Mouse (Mus musculus): Measurements from ENCODE around the gene Cacnb4.

GRCm38 (mm10) chr2:52440420-52441015, 236.1 kb downstream of the Cacnb4 start:
- TF ChIP-seq CTCF (IDR thresholded peaks at IDR 0.05; ENCODE audit: insufficient read depth, low read length) (no peak), POLR2A (IDR thresholded peaks at IDR 0.05; ENCODE audit: borderline replicate concordance, extremely low read depth, low read depth, low read length) (no peak)
